Mouse (Mus musculus): Measurements from ENCODE around the gene Tial1.

- TF ChIP-seq POLR2A (IDR thresholded peaks at IDR 0.05; ENCODE audit: borderline replicate concordance, low read depth, low read length) = peak; percentile 88; the same call in 1 of the 2 replicates
- TF ChIP-seq CTCF (IDR thresholded peaks at IDR 0.05; ENCODE audit: low read depth, low read length) = no peak
Observed at GRCm38 (mm10) chr7:128461285-128462215, at the start of gene Tial1.

Data from bone marrow macrophage, adult 2 months (primary cell).